Mouse (Mus musculus) spleen, adult 2 months (tissue): ENCODE measurements around the gene Nrtn. TPM values are rescaled to one million over a fixed set of nuclear protein-coding genes. Genes with fewer than 3 reads are reported as not detected.

Source experiments
- DNase-seq, 2 experiments: peaks; one replicate each; pipeline versions ENCODE4 v3.0.0 to v3.0.0-alpha.2; 2012 to 2021; ENCODE audit warnings: low spot score in 2 of 2, low read depth in 1 of 2
- H3K27ac ChIP-seq: fragments of 200-500 bp; 2 replicates; pipeline ENCODE4 v1.5.1; 2012; ENCODE audit warnings: low read length, inconsistent platforms; ENCODE audit not compliant: insufficient read depth
- H3K27me3 ChIP-seq: fragments of 200-500 bp; 2 replicates; pipeline ENCODE4 v1.6.1; 2012; ENCODE audit warnings: mild to moderate bottlenecking, moderate library complexity, low read length, inconsistent platforms; ENCODE audit not compliant: control insufficient read depth, insufficient read depth
- H3K36me3 ChIP-seq: fragments of 200-500 bp; 2 replicates; pipeline ENCODE4 v1.6.1; 2012; ENCODE audit warnings: mild to moderate bottlenecking, low read length, inconsistent platforms; ENCODE audit not compliant: control insufficient read depth, insufficient read depth
- H3K4me1 ChIP-seq: fragments of 200-500 bp; 2 replicates; pipeline ENCODE4 v1.6.1; 2011; ENCODE audit warnings: inconsistent platforms; ENCODE audit not compliant: control insufficient read depth, insufficient read depth, insufficient read length
- H3K4me3 ChIP-seq: fragments of 200-500 bp; 2 replicates; pipeline ENCODE4 v1.5.1; 2011; ENCODE audit warnings: mild to moderate bottlenecking, inconsistent platforms; ENCODE audit not compliant: insufficient read depth, insufficient read length; ENCODE audit errors: extremely low read depth
- CTCF ChIP-seq: fragments of 200-500 bp; IDR thresholded peaks from 2 replicates; pipeline ENCODE4 v1.5.1; 2011; ENCODE audit warnings: mild to moderate bottlenecking, inconsistent platforms; ENCODE audit not compliant: insufficient read depth, insufficient read length, insufficient replicate concordance; ENCODE audit errors: extremely low read depth
- POLR2A ChIP-seq: fragments of 200-500 bp; IDR thresholded peaks from 2 replicates; pipeline ENCODE4 v1.6.1; 2011; ENCODE audit warnings: low read depth, low read length, inconsistent platforms
- WGBS: fragments of 180-500 bp; shearing (Covaris S2); methylation state at CpG from one replicate; pipeline ENCODE4 v1.1.7; 2018; 5-methylcytosine and 5-hydroxymethylcytosine counted together
- polyA plus RNA-seq: library from polyadenylated mRNA; depleted of rRNA; stranded (reverse); fragments of >200 nt; gene quantifications from 2 replicates; pipeline ENCODE4 v1.2.3, GENCODE M21; 2012

The Nrtn gene
- polyA plus RNA-seq, 1 experiment = 1.3 TPM

DNA sequence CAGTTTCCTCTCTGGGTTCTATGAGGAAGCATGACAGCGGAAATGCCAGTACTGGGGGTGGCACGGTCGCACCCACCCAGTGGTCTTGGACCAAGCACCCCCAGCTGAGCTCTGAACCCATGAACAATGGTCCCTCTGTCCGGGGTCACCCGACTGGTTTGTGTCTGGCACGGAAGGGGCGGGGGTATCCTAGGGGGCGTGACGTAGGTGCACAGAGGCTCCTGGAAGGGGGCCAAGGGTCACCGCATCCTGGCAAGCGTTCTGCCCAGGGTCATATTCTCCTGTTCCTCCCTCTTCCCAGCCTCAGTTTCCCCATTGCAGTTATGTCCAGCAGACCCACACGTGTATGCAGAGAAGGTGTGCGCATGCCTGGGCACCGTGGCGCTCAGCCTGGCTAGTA, 3.9 kb downstream of the Nrtn start:
- DNase-seq = no peak
- no peak for TF ChIP-seq POLR2A
- no peak for TF ChIP-seq CTCF
- no peak overlapping the region for H3K4me3 ChIP-seq
- WGBS = 47% methylated on average over 14 of the region's 15 CpGs
- H3K27me3 ChIP-seq = peaks cover 23% of the 10 kb centered on the region
- no peaks in the 10 kb centered on the region for H3K36me3 ChIP-seq
- H3K27ac ChIP-seq = no peak overlapping the region
- H3K4me1 ChIP-seq = peaks cover 8% of the 10 kb centered on the region; the same call in 1 of the 2 replicates

- H3K4me3 ChIP-seq = no peak overlapping the region
- 46% methylated on average over 71 of the region's 71 CpGs for WGBS
- no peak overlapping the region for H3K27ac ChIP-seq
- no peaks in the 10 kb centered on the region; the same call in 1 of the 2 replicates for H3K4me1 ChIP-seq
- H3K36me3 ChIP-seq = no peaks in the 10 kb centered on the region
- no peak for DNase-seq
- TF ChIP-seq POLR2A (no peak), CTCF (no peak)
- H3K27me3 ChIP-seq = peaks cover 14% of the 10 kb centered on the region
These were observed 5.8 kb downstream of the Nrtn start for GRCm38 (mm10) chr17:56751404-56752072.

DNA sequence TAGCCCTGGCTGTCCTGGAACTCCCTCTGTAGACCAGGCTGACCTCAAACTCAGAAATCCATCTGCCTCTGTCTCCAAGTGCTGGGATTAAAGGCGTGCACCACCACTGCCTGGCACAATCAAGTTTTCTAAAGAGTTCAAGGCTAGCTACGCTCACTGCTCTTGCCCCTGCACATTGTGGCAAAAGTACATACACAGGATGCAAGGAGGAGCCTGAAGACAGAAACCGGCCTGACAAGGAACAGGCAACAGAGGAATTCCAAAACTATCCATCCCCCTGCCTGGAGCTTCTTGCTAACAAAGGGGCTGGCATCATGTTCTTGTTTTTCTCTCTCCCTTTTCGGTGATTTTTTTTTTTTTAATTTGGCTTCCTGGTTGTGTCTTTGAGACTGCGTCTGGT, 13.2 kb downstream of the Nrtn start:
- no peak for DNase-seq
- 36% methylated on average over 5 of the region's 5 CpGs for WGBS
- H3K4me1 ChIP-seq = no peaks in the 10 kb centered on the region
- no peak overlapping the region for H3K4me3 ChIP-seq
- H3K27ac ChIP-seq = no peak overlapping the region
- TF ChIP-seq POLR2A (no peak), CTCF (no peak)
- no peaks in the 10 kb centered on the region for H3K27me3 ChIP-seq
- H3K36me3 ChIP-seq = no peaks in the 10 kb centered on the region

GRCm38 (mm10) chr17:56740788-56741160, 16.6 kb downstream of the Nrtn start:
- H3K27ac ChIP-seq = no peak overlapping the region
- WGBS = 88% methylated on average over 17 of the region's 17 CpGs
- H3K27me3 ChIP-seq = no peaks in the 10 kb centered on the region
- H3K36me3 ChIP-seq = no peaks in the 10 kb centered on the region
- no peak for TF ChIP-seq CTCF
- no peaks in the 10 kb centered on the region for H3K4me1 ChIP-seq
- no peak overlapping the region for H3K4me3 ChIP-seq
- DNase-seq = no peak

GRCm38 (mm10) chr17:56740118-56740787, 17.1 kb downstream of the Nrtn start:
- Histone ChIP-seq H3K27ac (no peak overlapping the region), H3K4me1 (no peaks in the 10 kb centered on the region), H3K27me3 (no peaks in the 10 kb centered on the region), H3K4me3 (no peak overlapping the region), H3K36me3 (no peaks in the 10 kb centered on the region)
- TF ChIP-seq CTCF (no peak), POLR2A (no peak)
- DNase-seq = no peak
- whole genome bisulfite sequencing = 85% methylated on average over 17 of the region's 17 CpGs

DNA sequence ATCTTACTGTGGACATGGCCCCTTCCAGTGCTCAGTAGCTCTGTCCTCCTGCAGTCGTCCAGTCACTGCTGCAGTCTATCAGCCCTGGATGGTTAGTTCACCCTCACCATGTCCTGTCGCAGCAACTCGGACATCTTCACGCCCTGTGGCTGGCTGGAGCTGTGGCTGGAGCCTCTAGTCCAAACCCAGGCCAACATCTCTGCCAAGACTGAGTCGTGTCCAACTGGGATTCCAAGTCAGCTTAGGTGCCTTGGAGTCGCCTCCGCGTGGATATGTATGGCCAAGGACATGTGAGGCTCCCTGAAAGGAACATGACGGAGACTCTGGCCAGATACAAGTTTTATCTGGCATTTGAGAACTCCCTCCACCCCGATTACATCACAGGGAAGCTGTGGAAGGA, 19.1 kb downstream of the Nrtn start:
- DNase-seq = no peak
- H3K27me3 ChIP-seq = no peaks in the 10 kb centered on the region
- no peaks in the 10 kb centered on the region for H3K36me3 ChIP-seq
- no peak for TF ChIP-seq POLR2A
- no peaks in the 10 kb centered on the region for H3K4me1 ChIP-seq
- H3K27ac ChIP-seq = no peak overlapping the region
- 87% methylated on average over 10 of the region's 10 CpGs for WGBS
- H3K4me3 ChIP-seq = no peak overlapping the region

DNA sequence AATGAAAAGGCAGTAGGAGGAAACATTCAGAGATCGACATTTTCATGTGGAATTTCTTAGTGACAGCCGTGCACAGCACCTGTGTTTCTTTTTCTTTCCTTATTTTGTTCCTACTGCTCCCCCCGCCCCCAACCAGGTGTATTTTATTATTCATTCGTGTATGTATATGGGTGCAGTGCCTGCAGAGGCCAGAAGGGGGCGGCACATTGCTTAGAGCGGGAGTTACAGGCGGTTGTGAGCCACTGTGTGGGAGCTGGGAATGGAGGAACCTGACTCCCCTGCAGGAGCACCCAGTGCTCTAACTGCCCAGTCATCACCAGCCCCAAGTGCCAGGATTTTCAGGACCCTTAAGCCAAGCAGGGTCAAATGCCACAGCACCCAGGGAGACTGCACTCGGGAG, 20.8 kb downstream of the Nrtn start:
- Histone ChIP-seq H3K4me3 (no peak overlapping the region), H3K36me3 (no peaks in the 10 kb centered on the region)
- no peak for DNase-seq

More for the DNA sequence above, 20.8 kb downstream of the Nrtn start:
- 46% methylated on average over 8 of the region's 8 CpGs for WGBS
- no peak for TF ChIP-seq POLR2A
- no peak for TF ChIP-seq CTCF
- Histone ChIP-seq H3K4me1 (no peaks in the 10 kb centered on the region), H3K27me3 (no peaks in the 10 kb centered on the region), H3K27ac (no peak overlapping the region)
